ENCODE assay signal across 24 mouse cellular contexts in genomic region chr7:122245976-122246375, GRCm38 (mm10). TPM values are rescaled to one million over a fixed set of nuclear protein-coding genes. Genes with fewer than 3 reads are reported as not detected.
"Had no signal": no experiment of that assay in that cellular context is flagged by ENCODE, and none has a peak within 500 bp of the region (broad histone marks: within the 10 kb centered on the region; RNA-seq: fewer than 3 reads in every experiment).

No protein-coding gene starts in this region.

- ATAC-seq: midbrain, embryonic 16.5 days had no signal

- H3K4me3 ChIP-seq: midbrain, embryonic 10.5 days; midbrain, embryonic 12.5 days; myocyte; neural tube, embryonic 13.5 days; neural tube, embryonic 15.5 days; stomach, embryonic 15.5 days had no signal

- H3K4me2 ChIP-seq: lung, embryonic 14.5 days; midbrain, embryonic 12.5 days; neural tube, embryonic 13.5 days; neural tube, embryonic 15.5 days; stomach, embryonic 15.5 days had no signal

- H3K4me1 ChIP-seq: neural tube, embryonic 13.5 days; neural tube, embryonic 15.5 days; stomach, embryonic 15.5 days had no signal

- H3K27me3 ChIP-seq: midbrain, embryonic 12.5 days; neural tube, embryonic 13.5 days; neural tube, embryonic 15.5 days; stomach, embryonic 15.5 days had no signal

- H3K9me3 ChIP-seq: midbrain, embryonic 10.5 days; midbrain, embryonic 12.5 days; neural tube, embryonic 13.5 days; neural tube, embryonic 15.5 days; stomach, embryonic 15.5 days had no signal

- H3K27ac ChIP-seq: liver, embryonic 14.5 days; midbrain, embryonic 10.5 days; midbrain, embryonic 12.5 days; neural tube, embryonic 13.5 days; neural tube, embryonic 15.5 days; stomach, embryonic 15.5 days; stomach, postnatal 0 days had no signal

- H3K36me3 ChIP-seq: midbrain, embryonic 10.5 days; midbrain, embryonic 12.5 days; neural tube, embryonic 13.5 days; neural tube, embryonic 15.5 days; stomach, embryonic 15.5 days had no signal

- DNase-seq: lung, adult 18-20 months; lung, embryonic 14.5 days; lung, postnatal 10 days; lung, postnatal 4 days; midbrain, embryonic 14.5 days; right cerebral cortex, adult 18-20 months; right cerebral cortex, postnatal 25 days; right cerebral cortex, postnatal 4 days; spleen, adult 18-20 months; thymus, postnatal 14 days; thymus, postnatal 4 days had no signal

- H3K9ac ChIP-seq: liver, embryonic 14.5 days; lung, embryonic 14.5 days; midbrain, embryonic 12.5 days; neural tube, embryonic 13.5 days; neural tube, embryonic 15.5 days; stomach, embryonic 15.5 days had no signal

RNA-seq across cellular contexts. Expression of gene Chp2, which starts 26.7 kb away (rescaled TPM):
- total RNA-seq: megakaryocyte-erythroid progenitor cell, adult 5-6 weeks had no signal
- polyA plus RNA-seq: midbrain, embryonic 10.5 days; myocyte; neural tube, embryonic 11.5 days had no signal

RNA-seq across cellular contexts. Expression of gene Ern2, which starts 60.0 kb away (rescaled TPM):
- total RNA-seq: megakaryocyte, adult 5-6 weeks; megakaryocyte-erythroid progenitor cell, adult 5-6 weeks had no signal
- polyA plus RNA-seq: liver, embryonic 14.5 days; liver, embryonic 16.5 days; lung, embryonic 14.5 days; midbrain, embryonic 10.5 days; myocyte had no signal
